Mouse (Mus musculus) lung, postnatal 0 days (tissue): ENCODE results near the gene Sowahd.

ENCODE experiments used
- CTCF ChIP-seq: IDR thresholded peaks from 2 replicates; pipeline ENCODE4 v1.5.1; 2016; ENCODE audit warnings: antibody characterized with exemption, mild to moderate bottlenecking
- EP300 ChIP-seq: IDR thresholded peaks from 2 replicates; pipeline ENCODE4 v1.6.1; 2016; ENCODE audit warnings: antibody characterized with exemption, mild to moderate bottlenecking, control low read depth

DNA sequence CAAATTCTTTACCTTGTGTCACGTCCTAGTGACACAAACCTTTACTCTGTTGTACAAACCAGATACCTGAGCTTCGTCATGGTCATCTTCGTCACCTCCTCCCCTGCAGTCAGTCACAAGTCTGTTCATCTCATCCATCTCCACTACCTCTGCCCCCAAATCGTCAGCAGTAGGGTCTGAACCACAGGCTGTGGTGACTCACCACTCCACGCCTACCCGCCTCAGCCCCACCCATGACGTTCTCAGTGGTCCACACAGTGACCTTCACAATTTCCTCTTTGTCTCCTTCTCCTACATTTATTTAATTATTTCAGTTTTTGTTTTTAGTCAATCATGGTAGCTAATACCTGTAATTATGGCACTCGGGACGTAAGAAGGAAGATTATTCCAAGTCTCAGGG, 15.3 kb downstream of the Sowahd start:
- no peak for TF ChIP-seq CTCF
- TF ChIP-seq EP300 = no peak
